Mouse (Mus musculus) heart, postnatal 0 days (tissue): ENCODE results near the gene Rgs8. TPM values are rescaled to one million over a fixed set of nuclear protein-coding genes. Genes with fewer than 3 reads are reported as not detected.

ENCODE experiments used
- ATAC-seq: fragments of 200-750 bp; cut with Nextera tagmentation; 2 replicates; pipeline ENCODE4 v1.8.0; 2017; ENCODE audit warnings: low read depth, moderate number of reproducible peaks, moderate library complexity; ENCODE audit not compliant: insufficient read depth
- DNase-seq: peaks from one replicate; pipeline ENCODE4 v3.0.0-alpha.2; 2016; ENCODE audit warnings: low spot score
- H3K27ac ChIP-seq: fragments of 300-500 bp; sonication (generic); 2 replicates; pipeline ENCODE4 v1.5.1; 2014; ENCODE audit warnings: low read depth, mild to moderate bottlenecking
- H3K27me3 ChIP-seq: fragments of 300-500 bp; sonication (generic); 2 replicates; pipeline ENCODE4 v1.6.1; 2014; ENCODE audit warnings: low read length, mixed read lengths; ENCODE audit not compliant: control insufficient read depth, insufficient read depth
- H3K36me3 ChIP-seq: fragments of 300-500 bp; sonication (generic); replicated peaks from 2 replicates; pipeline ENCODE4 v1.6.1; 2014; ENCODE audit warnings: low read length, mixed read lengths; ENCODE audit not compliant: control insufficient read depth, insufficient read depth
- H3K4me1 ChIP-seq: fragments of 300-500 bp; sonication (generic); 2 replicates; pipeline ENCODE4 v1.6.1; 2014; ENCODE audit warnings: antibody characterized with exemption; ENCODE audit not compliant: control insufficient read depth, insufficient read depth
- H3K4me2 ChIP-seq: fragments of 300-500 bp; sonication (generic); 2 replicates; pipeline ENCODE4 v1.6.1; 2014; ENCODE audit warnings: low read depth, mild to moderate bottlenecking, low read length, moderate library complexity
- H3K4me3 ChIP-seq: fragments of 300-500 bp; sonication (generic); 2 replicates; pipeline ENCODE4 v1.5.1; 2014; ENCODE audit warnings: low read depth, low read length
- H3K9ac ChIP-seq: fragments of 300-500 bp; sonication (generic); replicated peaks from 2 replicates; pipeline ENCODE4 v1.6.1; 2014; ENCODE audit warnings: low read depth, low read length, mixed read lengths
- H3K9me3 ChIP-seq: fragments of 300-500 bp; sonication (generic); replicated peaks from 2 replicates; pipeline ENCODE4 v1.6.1; 2016; ENCODE audit warnings: low read length; ENCODE audit not compliant: control insufficient read depth
- CTCF ChIP-seq: IDR thresholded peaks from 2 replicates; pipeline ENCODE4 v1.5.1; 2016; ENCODE audit warnings: antibody characterized with exemption, control low read depth, low read depth
- EP300 ChIP-seq: IDR thresholded peaks from 2 replicates; pipeline ENCODE4 v1.6.1; 2016; ENCODE audit warnings: antibody characterized with exemption, low read depth
- WGBS: fragments of 180-500 bp; shearing (Covaris S2); extraction: QIAGEN DNeasy Blood & Tissue Kit; methylation state at CpG from one replicate; pipeline ENCODE4 v1.1.7; 2014; 5-methylcytosine and 5-hydroxymethylcytosine counted together
- polyA plus RNA-seq: library from polyadenylated mRNA; unstranded; fragments of >200 nt; fragmentation: Nextera tagmentation; extraction: Ambion mirVana; gene quantifications from 2 replicates; pipeline ENCODE4 v1.2.1, GENCODE M21; 2015
- total RNA-seq: library from RNA; depleted of rRNA; stranded (reverse); fragments of >200 nt; gene quantifications from 2 replicates; pipeline ENCODE4 v1.2.3, GENCODE M21; 2014; ENCODE audit warnings: low replicate concordance

The Rgs8 gene
- total and polyA plus RNA-seq, 2 experiments from 2014 or later = 0.03 TPM; not detected in 1

- Histone ChIP-seq H3K27me3 (peaks cover 14% of the 10 kb centered on the region; the same call in 1 of the 2 replicates), H3K9ac (peak within 1 kb of the TSS; percentile 28), H3K4me2 (peak within 1 kb of the TSS; percentile 75), H3K9me3 (no peaks in the 10 kb centered on the region), H3K4me3 (peak within 1 kb of the TSS; percentile 48), H3K27ac (no peak within 1 kb of the TSS), H3K36me3 (no peaks in the 10 kb centered on the region), H3K4me1 (peaks cover 8% of the 10 kb centered on the region)
- DNase-seq (peak; percentile 70), ATAC-seq (peak; percentile 80)
- no peak for TF ChIP-seq CTCF
- TF ChIP-seq EP300 = no peak
- WGBS = under 1% methylated on average over 25 of the region's 28 CpGs
Observed at GRCm38 (mm10) chr1:153740145-153740544, 87.3 kb downstream of the Rgs8 start, which contains the start of gene Rgs16. Gene Rgs16 (plus strand): TSS chr1:153740349.

DNA sequence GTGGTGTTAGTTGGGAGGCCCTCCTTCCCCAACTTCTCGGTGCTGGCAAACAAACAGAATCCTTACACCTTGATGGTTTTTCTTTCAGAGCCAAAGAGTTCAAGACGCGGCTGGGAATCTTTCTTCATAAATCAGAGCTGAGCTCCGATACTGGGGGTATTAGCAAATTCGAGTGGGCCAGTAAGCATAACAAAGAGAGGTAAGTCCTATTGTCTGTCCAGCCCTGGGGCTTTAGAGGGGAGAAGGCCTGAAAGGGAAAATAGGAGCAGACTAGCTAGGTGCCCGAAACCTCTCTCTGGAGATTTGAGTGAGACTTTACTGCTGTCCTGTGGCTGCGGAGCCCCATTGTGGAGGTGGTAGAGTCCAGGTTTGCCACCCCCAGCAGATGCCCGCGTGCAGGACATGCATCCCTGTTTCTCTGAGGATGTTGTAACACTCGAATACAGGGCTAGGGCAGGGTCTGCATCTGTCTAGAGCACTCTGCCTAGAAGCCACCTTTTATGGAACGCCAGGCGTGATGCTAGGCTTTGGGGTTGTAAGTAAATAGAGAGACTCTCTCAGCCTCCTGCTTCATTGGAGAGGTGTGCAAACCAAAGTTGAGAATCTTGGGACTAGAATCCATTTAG lies 88.1 kb downstream of the Rgs8 start:
- Histone ChIP-seq H3K9me3 (no peaks in the 10 kb centered on the region), H3K4me1 (peaks cover 8% of the 10 kb centered on the region), H3K4me3 (peak overlapping the region; percentile 48), H3K27me3 (peaks cover 14% of the 10 kb centered on the region; the same call in 1 of the 2 replicates), H3K36me3 (no peaks in the 10 kb centered on the region), H3K9ac (peak overlapping the region; percentile 28; the same call in 1 of the 2 replicates), H3K4me2 (peak overlapping the region; percentile 75), H3K27ac (no peak overlapping the region)
- no peak for DNase-seq
- no peak for TF ChIP-seq EP300
- TF ChIP-seq CTCF = no peak
- WGBS = 55% methylated on average over 12 of the region's 12 CpGs
- ATAC-seq = no peak

- no peak for DNase-seq
- Histone ChIP-seq H3K9ac (no peak overlapping the region), H3K36me3 (no peaks in the 10 kb centered on the region), H3K9me3 (no peaks in the 10 kb centered on the region), H3K27ac (peak overlapping the region; percentile 9; the same call in 1 of the 2 replicates), H3K4me2 (peak overlapping the region; percentile 75), H3K4me1 (peaks cover 8% of the 10 kb centered on the region), H3K27me3 (peaks cover 14% of the 10 kb centered on the region; the same call in 1 of the 2 replicates), H3K4me3 (peak overlapping the region; percentile 48)
- TF ChIP-seq CTCF = no peak
- TF ChIP-seq EP300 = no peak
- WGBS = 45% methylated on average over 18 of the region's 18 CpGs
- ATAC-seq = no peak
Observed at GRCm38 (mm10) chr1:153741551-153742316, 88.9 kb downstream of the Rgs8 start.

DNA sequence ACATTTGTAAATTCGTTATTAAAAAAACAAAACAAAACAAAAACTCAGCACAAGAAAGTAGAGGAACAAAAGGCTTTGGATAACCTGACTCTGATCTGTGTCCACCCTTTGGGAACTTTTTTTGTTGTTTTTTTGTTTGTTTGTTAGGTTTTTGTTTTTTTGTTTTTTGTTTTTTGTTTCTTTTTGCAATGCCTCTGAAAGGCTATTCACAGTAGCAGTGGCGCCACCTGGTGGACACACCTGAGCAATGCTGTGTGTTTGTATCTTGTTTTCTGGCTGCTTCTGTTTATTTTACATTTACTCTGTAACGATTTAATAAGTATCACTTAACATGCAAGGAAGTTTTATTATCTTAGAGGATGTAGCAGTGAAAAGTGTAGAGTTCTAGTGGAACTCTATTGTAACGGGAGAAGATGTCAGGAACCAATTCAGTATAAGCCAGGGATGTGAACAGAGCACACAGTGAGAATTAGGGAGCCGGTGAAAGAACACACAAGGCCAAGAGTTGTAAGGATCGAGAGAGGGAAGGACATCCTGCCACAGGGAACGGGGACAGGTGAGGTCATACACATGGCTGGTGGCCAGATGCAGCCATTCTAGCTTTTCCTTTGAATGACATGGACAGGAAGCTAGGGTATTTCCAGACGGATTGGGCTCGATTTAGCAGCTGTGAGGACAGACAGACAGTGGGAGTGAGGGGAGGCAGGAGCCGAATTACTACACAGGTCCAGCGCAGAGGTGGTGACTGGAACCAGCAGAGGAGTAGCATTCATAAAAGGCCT lies 89.7 kb downstream of the Rgs8 start:
- H3K4me2 ChIP-seq = peak overlapping the region; percentile 75; the same call in 1 of the 2 replicates
- H3K4me1 ChIP-seq = peaks cover 12% of the 10 kb centered on the region
- ATAC-seq (no peak), DNase-seq (peak; percentile 52)
- H3K4me3 ChIP-seq = no peak overlapping the region
- 31% methylated on average over 11 of the region's 11 CpGs for WGBS
- H3K27ac ChIP-seq = no peak overlapping the region
- H3K36me3 ChIP-seq = no peaks in the 10 kb centered on the region
- peak; percentile 91 for TF ChIP-seq CTCF
- no peak for TF ChIP-seq EP300
- H3K9me3 ChIP-seq = no peaks in the 10 kb centered on the region
- H3K27me3 ChIP-seq = peaks cover 14% of the 10 kb centered on the region; the same call in 1 of the 2 replicates
- no peak overlapping the region for H3K9ac ChIP-seq

- Histone ChIP-seq H3K27ac (no peak overlapping the region), H3K9ac (no peak overlapping the region), H3K4me3 (no peak overlapping the region), H3K4me2 (no peak overlapping the region), H3K36me3 (no peaks in the 10 kb centered on the region), H3K9me3 (no peaks in the 10 kb centered on the region), H3K4me1 (peaks cover 30% of the 10 kb centered on the region), H3K27me3 (no peaks in the 10 kb centered on the region)
- DNase-seq (no peak), ATAC-seq (no peak)
- TF ChIP-seq EP300 (no peak), CTCF (no peak)
- WGBS = 85% methylated on average over 14 of the region's 14 CpGs
Observed at GRCm38 (mm10) chr1:153746119-153746670, 93.4 kb downstream of the Rgs8 start.
